Mouse (Mus musculus) limb, embryonic 15.5 days (tissue): Measurements from ENCODE around the gene Zdhhc18. TPM values are rescaled to one million over a fixed set of nuclear protein-coding genes. Genes with fewer than 3 reads are reported as not detected.

Experiments used
- ATAC-seq: fragments of 200-750 bp; cut with Nextera tagmentation; 2 replicates; pipeline ENCODE4 v1.8.0; 2017; ENCODE audit warnings: low read depth, moderate TSS enrichment; ENCODE audit not compliant: insufficient number of reproducible peaks, low FRiP score, low TSS enrichment
- H3K27ac ChIP-seq: fragments of 300-500 bp; sonication (generic); 2 replicates; pipeline ENCODE4 v1.5.1; 2015; ENCODE audit warnings: moderate library complexity, mild to moderate bottlenecking, inconsistent platforms
- H3K27me3 ChIP-seq: fragments of 300-500 bp; sonication (generic); 2 replicates; pipeline ENCODE4 v1.6.1; 2015; ENCODE audit warnings: inconsistent platforms
- H3K36me3 ChIP-seq: fragments of 300-500 bp; sonication (generic); 2 replicates; pipeline ENCODE4 v1.6.1; 2015; ENCODE audit warnings: inconsistent platforms
- H3K4me1 ChIP-seq: fragments of 300-500 bp; sonication (generic); 2 replicates; pipeline ENCODE4 v1.6.1; 2015; ENCODE audit warnings: inconsistent platforms
- H3K4me2 ChIP-seq: fragments of 300-500 bp; sonication (generic); 2 replicates; pipeline ENCODE4 v1.6.1; 2015; ENCODE audit warnings: mild to moderate bottlenecking, inconsistent platforms
- H3K4me3 ChIP-seq: fragments of 300-500 bp; sonication (generic); 2 replicates; pipeline ENCODE4 v1.5.1; 2015; ENCODE audit warnings: mild to moderate bottlenecking, inconsistent platforms
- H3K9ac ChIP-seq: fragments of 300-500 bp; sonication (generic); 2 replicates; pipeline ENCODE4 v1.6.1; 2015; ENCODE audit warnings: inconsistent platforms
- H3K9me3 ChIP-seq: fragments of 300-500 bp; sonication (generic); 2 replicates; pipeline ENCODE4 v1.6.1; 2016; ENCODE audit warnings: inconsistent platforms
- WGBS: fragments of 180-500 bp; shearing (Covaris S2); methylation state at CpG from one replicate; pipeline ENCODE4 v1.1.7; 2015; 5-methylcytosine and 5-hydroxymethylcytosine counted together
- polyA plus RNA-seq: library from polyadenylated mRNA; unstranded; fragments of >200 nt; fragmentation: Nextera tagmentation; extraction: Ambion mirVana; gene quantifications from 2 replicates; pipeline ENCODE4 v1.2.1, GENCODE M21; 2015

Zdhhc18 gene
- polyA plus RNA-seq, 1 experiment from 2014 or later: 3.6 TPM

DNA sequence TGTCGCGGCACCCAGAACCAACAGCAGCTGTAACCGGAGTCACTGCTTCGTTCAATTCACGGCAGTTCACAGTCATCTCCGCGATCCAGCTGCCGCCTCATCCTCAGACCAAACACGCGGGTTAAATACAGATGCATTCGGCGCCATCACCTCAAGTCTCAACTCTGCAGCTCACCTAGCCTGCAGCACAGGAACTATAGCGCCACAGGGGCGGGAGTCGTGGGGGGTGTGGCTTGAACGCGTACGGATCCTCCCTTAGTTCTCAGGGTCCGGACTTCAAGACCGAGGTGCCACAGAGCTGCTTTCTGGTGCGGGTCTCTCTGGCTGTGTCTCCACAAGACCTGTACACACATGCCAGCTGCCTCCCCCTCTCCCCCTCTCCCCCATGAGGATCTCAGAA, 4.3 kb downstream of the Zdhhc18 start:
- no peak overlapping the region for H3K27ac ChIP-seq
- 0 out of 2 replicates have a peak overlapping the region, but pooled peaks have one; percentile 12 for H3K4me2 ChIP-seq
- H3K36me3 ChIP-seq: no peaks in the 10 kb centered on the region
- no peak overlapping the region for H3K4me3 ChIP-seq
- WGBS: 34% methylated on average over 21 of the region's 21 CpGs
- H3K27me3 ChIP-seq: no peaks in the 10 kb centered on the region
- H3K9me3 ChIP-seq: no peaks in the 10 kb centered on the region
- H3K4me1 ChIP-seq: no peaks in the 10 kb centered on the region
- H3K9ac ChIP-seq: no peak overlapping the region
- no peak for ATAC-seq

GRCm38 (mm10) chr4:133645195-133645594, 4.8 kb downstream of the Zdhhc18 start:
- H3K4me3 ChIP-seq: no peak overlapping the region
- no peaks in the 10 kb centered on the region for H3K36me3 ChIP-seq
- no peak overlapping the region for H3K4me2 ChIP-seq
- H3K4me1 ChIP-seq: no peaks in the 10 kb centered on the region
- H3K27ac ChIP-seq: no peak overlapping the region
- H3K27me3 ChIP-seq: no peaks in the 10 kb centered on the region
- WGBS: 88% methylated on average over 3 of the region's 3 CpGs
- no peak for ATAC-seq
- no peak overlapping the region for H3K9ac ChIP-seq
- no peaks in the 10 kb centered on the region for H3K9me3 ChIP-seq

DNA sequence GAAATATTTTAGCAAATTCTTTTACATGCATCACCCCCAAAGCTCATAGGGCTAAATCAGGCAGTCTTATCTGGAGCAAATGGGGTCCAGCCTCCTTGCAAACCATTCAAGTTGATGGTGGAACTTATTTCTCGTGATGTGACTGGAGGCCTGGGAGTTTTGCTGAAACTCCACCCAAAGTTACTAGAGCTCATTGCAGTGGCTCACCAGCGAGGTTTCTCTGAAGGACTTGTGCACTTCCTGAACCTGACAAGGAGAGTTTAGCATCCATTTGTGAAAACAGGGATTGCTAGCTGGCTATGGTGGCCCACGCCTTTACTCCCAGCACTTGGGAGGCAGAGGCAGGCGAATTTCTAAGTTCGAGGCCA, 15.9 kb downstream of the Zdhhc18 start:
- Histone ChIP-seq H3K4me2 (no peak overlapping the region), H3K27ac (no peak overlapping the region), H3K27me3 (no peaks in the 10 kb centered on the region), H3K9ac (no peak overlapping the region), H3K9me3 (no peaks in the 10 kb centered on the region), H3K4me1 (peaks cover 31% of the 10 kb centered on the region), H3K36me3 (no peaks in the 10 kb centered on the region), H3K4me3 (no peak overlapping the region)
- no peak for ATAC-seq
- 79% methylated on average over 5 of the region's 5 CpGs for WGBS

- H3K4me3 ChIP-seq: peak overlapping the region; percentile 80
- peak; percentile 82 for ATAC-seq
- H3K27me3 ChIP-seq: no peaks in the 10 kb centered on the region
- no peaks in the 10 kb centered on the region for H3K36me3 ChIP-seq
- H3K27ac ChIP-seq: peak overlapping the region; percentile 79
- H3K4me2 ChIP-seq: peak overlapping the region; percentile 85
- H3K9ac ChIP-seq: peak overlapping the region; percentile 87
- WGBS: 19% methylated on average over 17 of the region's 47 CpGs
- H3K4me1 ChIP-seq: peaks cover 31% of the 10 kb centered on the region
- no peaks in the 10 kb centered on the region for H3K9me3 ChIP-seq
These were observed 16.5 kb downstream of the Zdhhc18 start for GRCm38 (mm10) chr4:133633332-133634042.

- Histone ChIP-seq H3K9me3 (no peaks in the 10 kb centered on the region), H3K4me1 (peaks cover 31% of the 10 kb centered on the region), H3K27ac (peak overlapping the region; percentile 79), H3K9ac (peak overlapping the region; percentile 87), H3K27me3 (no peaks in the 10 kb centered on the region), H3K36me3 (no peaks in the 10 kb centered on the region), H3K4me3 (peak overlapping the region; percentile 80), H3K4me2 (peak overlapping the region; percentile 85)
- ATAC-seq: peak; percentile 61
- under 1% methylated on average over 66 of the region's 69 CpGs for WGBS
These were observed 17.2 kb downstream of the Zdhhc18 start for GRCm38 (mm10) chr4:133632483-133633327.

DNA sequence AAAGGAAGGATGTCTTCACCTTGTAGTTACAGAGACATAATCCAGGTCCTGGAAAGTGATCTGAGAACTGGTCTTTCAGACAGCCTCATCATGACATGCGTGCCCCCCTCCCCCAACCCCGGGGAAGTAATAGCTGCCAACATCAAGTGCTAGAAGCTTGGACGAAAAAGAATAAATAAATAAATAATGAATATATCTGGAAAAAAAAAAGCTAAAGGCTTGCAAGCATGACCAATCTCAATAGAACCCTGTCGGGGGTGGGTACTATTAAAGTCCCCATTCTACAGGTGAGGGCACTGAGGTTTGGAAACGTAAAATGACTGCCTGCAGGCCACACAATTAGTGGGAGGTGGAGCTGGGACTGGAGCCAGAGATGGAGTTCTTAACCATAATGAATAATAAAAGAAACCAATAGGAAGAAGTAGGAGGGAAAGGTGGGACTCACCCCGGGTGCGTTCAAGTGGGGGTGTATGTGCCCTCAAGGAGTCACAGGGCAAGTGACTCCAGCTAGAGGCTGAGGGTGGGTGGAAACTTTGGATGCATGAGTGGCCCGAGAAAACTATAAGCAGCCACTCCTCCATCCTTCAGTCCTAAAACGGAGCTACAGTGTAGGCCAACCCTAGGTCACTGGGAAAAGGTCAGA, 18.1 kb downstream of the Zdhhc18 start:
- Histone ChIP-seq H3K4me2 (peak overlapping the region; percentile 85), H3K27ac (peak overlapping the region; percentile 79; the same call in 1 of the 2 replicates), H3K4me3 (peak overlapping the region; percentile 80), H3K36me3 (peaks cover 3% of the 10 kb centered on the region; the same call in 1 of the 2 replicates), H3K4me1 (peaks cover 31% of the 10 kb centered on the region), H3K27me3 (no peaks in the 10 kb centered on the region), H3K9me3 (no peaks in the 10 kb centered on the region), H3K9ac (peak overlapping the region; percentile 87; the same call in 1 of the 2 replicates)
- WGBS: 35% methylated on average over 9 of the region's 9 CpGs
- ATAC-seq: no peak

DNA sequence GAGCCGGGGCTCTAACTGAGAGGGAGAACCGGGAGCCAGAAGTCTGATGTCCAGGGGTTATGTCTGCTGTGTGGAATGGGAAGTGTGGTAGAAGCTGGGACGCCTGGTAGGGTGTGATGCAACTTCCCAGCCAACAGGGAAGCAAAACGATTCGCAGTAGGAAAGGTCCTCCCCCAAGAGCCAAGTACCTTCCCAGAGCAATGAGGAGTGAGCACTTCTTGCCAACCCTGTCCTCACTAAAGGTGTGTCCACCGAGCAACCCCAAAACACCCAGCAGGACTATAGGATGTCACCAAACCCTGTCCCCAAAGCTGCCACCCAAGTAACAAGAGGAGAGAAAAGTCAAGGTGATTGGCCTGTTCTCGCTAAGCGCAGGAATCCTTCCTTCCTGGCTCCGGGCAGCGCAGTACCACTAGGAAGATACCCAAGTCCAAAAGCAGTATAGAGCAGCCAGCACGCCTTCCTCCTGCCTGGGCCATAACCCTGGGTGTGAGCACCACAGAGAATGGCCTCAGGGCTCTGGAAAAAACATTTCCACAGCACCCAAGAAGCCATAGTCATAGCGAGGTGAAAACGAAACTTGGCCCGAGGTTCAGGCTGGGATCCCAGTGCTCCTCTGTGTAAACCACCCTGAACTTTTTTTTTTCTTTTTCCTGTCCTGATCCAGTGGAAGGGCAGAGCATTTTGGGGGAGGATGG, 18.7 kb downstream of the Zdhhc18 start:
- no peaks in the 10 kb centered on the region for H3K9me3 ChIP-seq
- H3K27ac ChIP-seq: no peak overlapping the region
- H3K9ac ChIP-seq: no peak overlapping the region
- no peak for ATAC-seq
- peak overlapping the region; percentile 17; the same call in 1 of the 2 replicates for H3K4me2 ChIP-seq
- H3K27me3 ChIP-seq: no peaks in the 10 kb centered on the region
- peaks cover 10% of the 10 kb centered on the region for H3K36me3 ChIP-seq
- H3K4me3 ChIP-seq: no peak overlapping the region
- H3K4me1 ChIP-seq: peaks cover 31% of the 10 kb centered on the region
- 70% methylated on average over 14 of the region's 14 CpGs for WGBS

DNA sequence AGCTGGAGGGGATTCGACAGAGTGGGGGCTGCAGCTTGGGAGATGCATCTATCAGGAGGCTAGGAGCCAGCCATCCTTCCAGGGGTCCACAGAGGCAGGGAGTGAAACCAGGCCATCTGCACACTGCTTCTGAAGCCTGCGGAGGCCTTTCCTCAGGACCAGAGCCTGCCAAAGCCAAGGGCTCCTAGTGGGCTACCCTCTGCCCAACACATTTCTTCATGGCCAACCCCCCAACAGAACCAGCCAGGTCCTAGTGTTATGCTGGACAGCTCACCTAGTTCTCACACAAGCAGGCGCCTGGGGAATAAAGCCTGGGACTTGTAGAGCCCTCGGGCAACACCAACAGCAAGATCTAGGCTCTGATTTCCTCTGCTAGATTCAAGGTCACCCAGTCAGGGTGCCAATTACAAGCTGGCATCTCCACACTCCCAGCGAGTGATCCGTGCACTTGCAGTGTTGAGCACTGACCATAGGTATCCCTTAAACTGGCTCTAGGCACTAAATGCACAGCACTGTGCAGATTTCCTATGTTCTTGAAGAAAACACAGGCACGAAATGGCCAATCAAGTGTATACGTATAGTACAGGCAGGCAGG, 19.5 kb downstream of the Zdhhc18 start:
- peaks cover 17% of the 10 kb centered on the region for H3K36me3 ChIP-seq

GRCm38 (mm10) chr4:133629191-133629590, 20.8 kb downstream of the Zdhhc18 start:
- H3K27ac ChIP-seq: no peak overlapping the region
- ATAC-seq: no peak
- peaks cover 28% of the 10 kb centered on the region for H3K36me3 ChIP-seq
- H3K4me3 ChIP-seq: no peak overlapping the region
- no peak overlapping the region for H3K4me2 ChIP-seq
- H3K9me3 ChIP-seq: no peaks in the 10 kb centered on the region
- H3K9ac ChIP-seq: no peak overlapping the region
- H3K4me1 ChIP-seq: peaks cover 31% of the 10 kb centered on the region
- WGBS: 85% methylated on average over 7 of the region's 7 CpGs
- no peaks in the 10 kb centered on the region for H3K27me3 ChIP-seq

More for the DNA sequence above, 19.5 kb downstream of the Zdhhc18 start:
- ATAC-seq: no peak
- H3K27me3 ChIP-seq: no peaks in the 10 kb centered on the region
- no peak overlapping the region for H3K4me3 ChIP-seq
- 89% methylated on average over 8 of the region's 8 CpGs for WGBS
- no peak overlapping the region for H3K4me2 ChIP-seq
- no peak overlapping the region for H3K9ac ChIP-seq
- no peaks in the 10 kb centered on the region for H3K9me3 ChIP-seq
- no peak overlapping the region for H3K27ac ChIP-seq
- peaks cover 31% of the 10 kb centered on the region for H3K4me1 ChIP-seq

DNA sequence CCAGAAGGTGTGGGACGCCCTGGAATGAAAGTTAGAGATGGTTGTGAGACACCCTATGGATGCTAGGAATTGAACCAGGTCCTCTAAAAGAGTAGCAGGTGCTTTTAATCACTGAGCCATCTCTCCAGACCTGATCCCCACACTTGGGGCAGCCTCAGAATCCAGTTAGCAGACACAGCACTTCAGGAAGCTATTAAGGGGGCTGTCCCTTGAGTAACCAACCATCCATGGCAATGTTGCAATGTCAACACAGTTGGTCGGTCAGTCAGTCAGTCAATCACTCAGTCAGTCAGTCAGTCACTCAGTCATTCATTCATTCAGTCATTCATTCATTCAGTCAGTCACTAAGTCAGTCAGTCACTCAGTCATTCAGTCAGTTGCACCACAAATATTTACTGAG, 21.4 kb downstream of the Zdhhc18 start:
- Histone ChIP-seq H3K9ac (no peak overlapping the region), H3K4me3 (no peak overlapping the region), H3K4me1 (peaks cover 28% of the 10 kb centered on the region), H3K9me3 (no peaks in the 10 kb centered on the region), H3K27ac (no peak overlapping the region), H3K36me3 (peaks cover 33% of the 10 kb centered on the region), H3K4me2 (no peak overlapping the region), H3K27me3 (no peaks in the 10 kb centered on the region)
- 83% methylated on average over 2 of the region's 2 CpGs for WGBS
- no peak for ATAC-seq

GRCm38 (mm10) chr4:133627039-133627438, 22.9 kb downstream of the Zdhhc18 start:
- H3K27ac ChIP-seq: no peak overlapping the region
- H3K9me3 ChIP-seq: no peaks in the 10 kb centered on the region
- H3K4me2 ChIP-seq: no peak overlapping the region
- no peak overlapping the region for H3K9ac ChIP-seq
- no peaks in the 10 kb centered on the region for H3K27me3 ChIP-seq
- H3K36me3 ChIP-seq: peaks cover 37% of the 10 kb centered on the region
- H3K4me1 ChIP-seq: peaks cover 19% of the 10 kb centered on the region
- no peak overlapping the region for H3K4me3 ChIP-seq
- ATAC-seq: no peak
- WGBS: 92% methylated on average over 14 of the region's 14 CpGs
